Mouse (Mus musculus): ENCODE results near the gene Rd3. TPM values are rescaled to one million over a fixed set of nuclear protein-coding genes. Genes with fewer than 3 reads are reported as not detected.

The Rd3 gene
- polyA plus RNA-seq, 1 experiment from 2014 or later: 0.60 TPM

DNA sequence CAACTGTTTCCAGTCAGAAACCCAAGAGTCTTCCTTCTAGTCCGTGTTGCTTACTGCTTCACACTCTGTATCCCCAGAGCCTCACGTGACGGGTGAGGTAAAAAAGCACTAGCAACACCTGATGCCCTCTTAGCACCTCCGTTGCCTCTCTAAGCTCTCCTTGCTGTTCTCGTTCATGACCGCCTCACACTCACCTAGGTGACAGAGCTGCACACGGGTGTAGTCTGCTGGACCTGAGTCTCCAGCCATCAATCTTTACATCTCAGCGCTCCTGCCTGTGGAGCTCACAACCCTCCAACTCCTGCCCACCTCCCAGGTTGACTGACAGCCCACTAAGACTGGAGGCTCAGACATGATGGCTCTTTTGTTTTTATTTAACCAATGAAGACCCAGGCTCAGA lies 29.4 kb upstream of the Rd3 start:
- no peak overlapping the region for H3K4me3 ChIP-seq
- H3K4me2 ChIP-seq (replicated peaks): no peak overlapping the region
- no peaks in the 10 kb centered on the region for H3K36me3 ChIP-seq
- WGBS: 79% methylated on average over 8 of the region's 8 CpGs
- H3K27me3 ChIP-seq: no peaks in the 10 kb centered on the region
- no peak overlapping the region for H3K27ac ChIP-seq
- no peak for ATAC-seq (ENCODE audit: low FRiP score, low read depth)
- no peak overlapping the region for H3K9ac ChIP-seq
- H3K4me1 ChIP-seq: no peaks in the 10 kb centered on the region
- H3K9me3 ChIP-seq: no peaks in the 10 kb centered on the region

DNA sequence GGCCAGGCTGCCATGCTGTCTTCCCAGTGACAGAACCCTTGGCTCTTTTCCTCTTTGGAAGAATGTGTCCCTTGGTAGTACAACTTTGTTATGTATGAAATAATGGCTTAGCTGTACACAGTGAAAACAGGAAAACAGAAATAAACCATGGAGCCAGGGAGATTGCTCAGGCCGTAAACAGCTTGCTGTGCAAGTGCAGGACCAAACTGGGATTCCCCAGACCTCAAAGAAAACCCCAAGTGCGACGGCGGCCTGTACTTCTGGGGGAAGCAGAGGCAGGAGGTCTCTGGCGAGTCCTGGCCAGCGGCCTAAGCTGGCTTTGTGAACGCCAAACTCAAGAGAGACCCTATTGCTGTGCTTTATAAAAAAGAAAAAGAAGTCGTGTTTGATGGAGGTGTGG lies 28.6 kb upstream of the Rd3 start:
- no peak overlapping the region for H3K9ac ChIP-seq
- no peak for ATAC-seq (ENCODE audit: low FRiP score, low read depth)
- 68% methylated on average over 8 of the region's 8 CpGs for whole genome bisulfite sequencing
- H3K4me3 ChIP-seq: no peak overlapping the region
- H3K4me1 ChIP-seq: no peaks in the 10 kb centered on the region
- no peaks in the 10 kb centered on the region for H3K9me3 ChIP-seq
- H3K36me3 ChIP-seq: no peaks in the 10 kb centered on the region
- H3K4me2 ChIP-seq (replicated peaks): no peak overlapping the region
- no peaks in the 10 kb centered on the region for H3K27me3 ChIP-seq
- H3K27ac ChIP-seq: no peak overlapping the region

DNA sequence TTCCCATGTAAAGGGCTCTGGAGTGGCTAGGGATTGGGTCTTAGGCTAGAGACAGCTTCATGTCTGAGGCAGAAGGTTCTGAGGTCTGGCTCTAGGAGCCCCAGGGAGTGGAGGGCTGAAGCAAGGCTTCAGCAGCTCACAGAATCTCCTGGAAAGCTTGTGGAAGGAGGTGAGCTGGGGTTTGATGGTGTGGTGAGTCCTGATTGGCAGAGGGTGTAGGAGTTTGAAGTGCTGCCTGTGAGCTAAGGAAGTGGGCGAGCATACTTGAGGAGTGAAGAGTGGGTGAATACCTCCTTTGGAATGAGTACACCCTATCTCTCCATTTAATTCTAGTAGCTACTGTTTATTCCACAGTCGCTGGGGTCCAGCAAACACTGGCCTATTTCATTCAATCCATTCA lies 26.6 kb upstream of the Rd3 start:
- H3K9ac ChIP-seq: no peak overlapping the region
- H3K27ac ChIP-seq: no peak overlapping the region
- 56% methylated on average over 2 of the region's 2 CpGs for WGBS
- ATAC-seq (ENCODE audit: low FRiP score, low read depth): no peak
- H3K36me3 ChIP-seq: no peaks in the 10 kb centered on the region
- H3K4me2 ChIP-seq (replicated peaks): no peak overlapping the region
- H3K4me1 ChIP-seq: no peaks in the 10 kb centered on the region
- H3K4me3 ChIP-seq: no peak overlapping the region
- H3K27me3 ChIP-seq: no peaks in the 10 kb centered on the region
- H3K9me3 ChIP-seq: no peaks in the 10 kb centered on the region

DNA sequence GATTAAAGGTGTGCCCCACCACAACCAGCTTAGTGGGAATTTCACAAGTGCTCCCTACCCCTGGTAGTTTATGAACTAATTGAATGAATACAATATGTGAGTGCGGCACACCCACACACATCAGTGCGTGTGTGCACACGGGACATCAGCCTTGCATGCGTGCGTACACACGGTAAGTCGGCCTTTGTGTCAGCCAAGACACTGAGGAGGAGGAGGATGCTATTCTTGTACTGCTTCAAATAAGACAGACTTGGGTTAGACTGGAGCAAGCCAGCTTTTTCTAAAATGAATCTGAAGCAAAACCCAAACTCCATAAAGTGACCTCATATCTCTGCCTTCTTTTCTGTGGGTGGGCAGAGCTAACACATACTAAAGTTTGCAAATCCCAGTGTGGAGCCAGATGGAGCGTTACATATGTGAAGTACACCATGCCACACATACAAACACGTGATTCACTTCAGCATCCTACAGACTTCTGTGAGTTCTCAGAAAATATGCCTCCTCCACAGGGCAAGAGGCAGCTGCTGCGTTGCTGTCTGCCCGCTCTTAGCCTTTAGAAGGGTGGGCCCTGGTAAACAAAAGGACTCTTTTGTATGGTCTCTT lies 24.3 kb upstream of the Rd3 start:
- Histone ChIP-seq H3K9ac (no peak overlapping the region), H3K27me3 (no peaks in the 10 kb centered on the region), H3K4me1 (no peaks in the 10 kb centered on the region), H3K4me2 (replicated peaks) (no peak overlapping the region), H3K27ac (no peak overlapping the region), H3K36me3 (no peaks in the 10 kb centered on the region), H3K9me3 (no peaks in the 10 kb centered on the region), H3K4me3 (no peak overlapping the region)
- 91% methylated on average over 11 of the region's 11 CpGs for WGBS
- ATAC-seq (ENCODE audit: low FRiP score, low read depth): no peak

DNA sequence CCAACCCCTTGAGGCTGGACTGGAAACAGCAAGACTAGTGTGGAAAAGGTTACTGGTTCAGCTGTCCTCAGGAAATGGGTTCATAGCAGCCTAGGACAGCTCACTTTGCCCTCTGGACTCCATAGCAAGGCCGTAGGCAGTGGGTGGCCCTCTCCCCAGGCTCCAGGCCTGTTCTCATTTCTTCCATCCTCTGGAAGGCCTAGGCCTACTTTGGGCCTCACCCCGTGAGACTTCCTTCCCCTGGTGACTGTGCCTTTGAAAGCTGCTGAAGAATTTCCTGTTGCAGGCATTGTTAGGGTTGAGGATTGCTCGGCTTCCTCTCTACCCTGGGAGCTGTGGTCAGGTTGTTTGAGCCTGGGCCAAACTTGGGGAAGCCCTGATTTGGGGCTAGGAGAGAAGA lies 22.1 kb upstream of the Rd3 start:
- Histone ChIP-seq H3K4me1 (no peaks in the 10 kb centered on the region), H3K9ac (no peak overlapping the region), H3K9me3 (no peaks in the 10 kb centered on the region), H3K4me3 (no peak overlapping the region), H3K4me2 (replicated peaks) (no peak overlapping the region), H3K27me3 (no peaks in the 10 kb centered on the region), H3K27ac (no peak overlapping the region), H3K36me3 (no peaks in the 10 kb centered on the region)
- WGBS: 52% methylated on average over 3 of the region's 3 CpGs
- no peak for ATAC-seq (ENCODE audit: low FRiP score, low read depth)

DNA sequence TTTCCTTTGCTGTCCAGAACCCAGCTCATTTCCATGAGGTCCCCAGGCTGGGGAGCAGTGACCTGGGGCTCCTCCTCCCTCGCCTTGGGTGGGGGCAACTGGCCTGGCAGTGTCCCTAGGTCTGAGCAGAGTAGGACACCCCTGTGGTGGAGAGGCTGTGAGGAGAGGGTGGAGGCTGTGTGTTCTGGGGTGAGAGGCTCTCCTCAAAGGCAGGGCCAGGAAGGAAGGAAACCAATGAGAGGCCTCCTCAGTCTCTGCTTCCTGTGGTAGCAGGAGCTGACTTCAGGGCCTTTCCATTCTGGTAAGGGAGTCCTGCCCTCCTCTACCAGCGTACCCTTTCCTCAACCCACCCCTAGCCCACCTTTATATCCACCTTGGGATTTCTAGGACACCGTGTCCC lies 20.9 kb upstream of the Rd3 start:
- no peaks in the 10 kb centered on the region for H3K27me3 ChIP-seq
- H3K4me2 ChIP-seq (replicated peaks): no peak overlapping the region
- H3K9me3 ChIP-seq: no peaks in the 10 kb centered on the region
- H3K27ac ChIP-seq: no peak overlapping the region
- H3K4me3 ChIP-seq: no peak overlapping the region
- H3K9ac ChIP-seq: no peak overlapping the region
- 75% methylated on average over 3 of the region's 3 CpGs for WGBS
- no peaks in the 10 kb centered on the region for H3K36me3 ChIP-seq
- ATAC-seq (ENCODE audit: low FRiP score, low read depth): no peak
- no peaks in the 10 kb centered on the region for H3K4me1 ChIP-seq

DNA sequence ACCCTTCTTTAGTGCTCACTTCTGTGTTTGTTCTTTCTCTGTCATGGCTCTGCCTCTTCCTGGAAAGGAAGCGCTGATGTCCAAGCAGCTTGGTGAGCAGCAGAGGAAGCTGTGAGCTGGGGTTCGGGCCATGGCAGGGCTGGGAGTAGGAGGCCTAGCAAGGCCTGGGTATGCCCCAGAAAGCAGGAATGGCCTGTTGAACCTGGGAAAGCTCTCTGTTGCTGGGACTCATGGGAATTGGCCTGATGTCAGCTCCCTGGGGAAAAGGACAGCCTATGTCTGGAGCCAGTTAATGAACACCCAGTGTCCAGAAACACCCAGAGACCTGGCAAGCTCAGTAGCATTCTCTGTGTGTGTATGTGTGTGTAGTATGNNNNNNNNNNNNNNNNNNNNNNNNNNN lies 20.3 kb upstream of the Rd3 start:
- H3K4me3 ChIP-seq: no peak overlapping the region
- H3K4me2 ChIP-seq (replicated peaks): no peak overlapping the region
- no peak for ATAC-seq (ENCODE audit: low FRiP score, low read depth)
- no peak overlapping the region for H3K9ac ChIP-seq
- no peaks in the 10 kb centered on the region for H3K4me1 ChIP-seq
- no peaks in the 10 kb centered on the region for H3K36me3 ChIP-seq
- WGBS: 89% methylated on average over 2 of the region's 2 CpGs
- H3K9me3 ChIP-seq: no peaks in the 10 kb centered on the region
- H3K27me3 ChIP-seq: no peaks in the 10 kb centered on the region
- H3K27ac ChIP-seq: no peak overlapping the region

DNA sequence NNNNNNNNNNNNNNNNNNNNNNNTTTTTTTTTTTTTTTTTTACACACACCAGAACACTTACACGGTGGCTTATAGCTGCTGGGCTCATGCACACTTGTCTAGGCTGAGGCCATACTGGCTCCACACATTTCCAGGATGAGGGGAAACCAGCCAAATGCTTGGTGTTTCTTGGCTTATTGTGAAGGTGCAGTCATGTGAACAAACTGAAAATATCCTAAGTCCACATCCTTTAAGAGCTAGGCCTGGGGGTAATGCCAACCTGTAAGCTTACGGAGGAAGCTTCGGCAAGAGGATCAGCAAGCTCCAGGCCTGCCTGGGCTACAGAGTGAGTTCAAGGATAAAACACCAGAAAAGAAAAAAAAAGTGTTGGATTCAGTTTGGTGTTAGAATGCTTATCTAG lies 19.8 kb upstream of the Rd3 start:
- no peak overlapping the region for H3K27ac ChIP-seq
- 89% methylated on average over 3 of the region's 3 CpGs for WGBS

DNA sequence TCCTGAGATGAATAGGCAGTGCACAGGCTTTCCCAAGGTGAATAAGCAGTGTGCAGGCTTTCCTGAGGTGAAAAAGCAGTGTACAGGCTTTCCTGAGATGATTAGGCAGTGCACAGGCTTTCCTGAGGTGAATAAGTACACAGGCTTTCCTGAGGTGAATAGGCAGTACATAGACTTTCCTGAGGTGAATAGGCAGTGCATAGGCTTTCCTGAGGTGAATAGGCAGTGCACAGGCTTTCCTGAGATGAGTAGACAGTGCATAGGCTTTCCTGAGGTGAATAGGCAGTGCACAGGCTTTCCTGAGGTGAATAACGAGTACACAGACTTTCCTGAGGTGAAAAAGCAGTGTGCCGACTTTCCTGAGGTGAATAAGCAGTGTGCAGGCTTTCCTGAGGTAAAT lies 16.2 kb upstream of the Rd3 start:
- no peaks in the 10 kb centered on the region for H3K36me3 ChIP-seq

More for the DNA sequence above, 19.8 kb upstream of the Rd3 start:
- no peak overlapping the region for H3K9ac ChIP-seq
- H3K36me3 ChIP-seq: no peaks in the 10 kb centered on the region
- no peaks in the 10 kb centered on the region for H3K4me1 ChIP-seq
- H3K4me2 ChIP-seq (replicated peaks): no peak overlapping the region
- ATAC-seq (ENCODE audit: low FRiP score, low read depth): no peak
- no peaks in the 10 kb centered on the region for H3K9me3 ChIP-seq
- H3K27me3 ChIP-seq: no peaks in the 10 kb centered on the region
- H3K4me3 ChIP-seq: no peak overlapping the region

DNA sequence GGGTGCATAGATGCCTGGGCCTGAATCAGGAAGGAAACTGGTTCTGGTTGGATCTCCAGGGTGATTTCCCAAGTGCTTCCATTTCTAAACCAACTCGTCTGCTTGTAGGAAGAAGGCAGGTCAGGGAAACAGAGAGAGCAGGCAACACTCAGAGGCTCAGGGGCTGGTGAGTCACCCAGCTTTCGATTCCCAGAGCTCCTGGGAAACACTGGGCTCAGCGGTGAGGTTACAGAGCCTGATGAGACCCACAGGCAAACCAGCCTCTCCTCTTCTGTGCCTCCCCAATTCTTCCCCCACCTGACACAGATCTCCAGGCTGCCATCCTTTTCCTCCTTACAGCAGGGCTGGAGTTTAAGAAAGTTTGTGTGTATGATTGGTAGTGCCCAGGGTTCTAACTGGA lies 13.8 kb upstream of the Rd3 start:
- WGBS: 80% methylated on average over 3 of the region's 3 CpGs
- no peaks in the 10 kb centered on the region for H3K36me3 ChIP-seq

More for the DNA sequence above, 16.2 kb upstream of the Rd3 start:
- Histone ChIP-seq H3K9ac (no peak overlapping the region), H3K4me1 (0 out of 2 replicates have a peak, but pooled peaks cover 6% of the 10 kb centered on the region), H3K27me3 (no peaks in the 10 kb centered on the region), H3K4me3 (no peak overlapping the region), H3K9me3 (no peaks in the 10 kb centered on the region), H3K27ac (no peak overlapping the region), H3K4me2 (replicated peaks) (no peak overlapping the region)
- 51% methylated on average over 2 of the region's 2 CpGs for WGBS
- ATAC-seq (ENCODE audit: low FRiP score, low read depth): no peak

DNA sequence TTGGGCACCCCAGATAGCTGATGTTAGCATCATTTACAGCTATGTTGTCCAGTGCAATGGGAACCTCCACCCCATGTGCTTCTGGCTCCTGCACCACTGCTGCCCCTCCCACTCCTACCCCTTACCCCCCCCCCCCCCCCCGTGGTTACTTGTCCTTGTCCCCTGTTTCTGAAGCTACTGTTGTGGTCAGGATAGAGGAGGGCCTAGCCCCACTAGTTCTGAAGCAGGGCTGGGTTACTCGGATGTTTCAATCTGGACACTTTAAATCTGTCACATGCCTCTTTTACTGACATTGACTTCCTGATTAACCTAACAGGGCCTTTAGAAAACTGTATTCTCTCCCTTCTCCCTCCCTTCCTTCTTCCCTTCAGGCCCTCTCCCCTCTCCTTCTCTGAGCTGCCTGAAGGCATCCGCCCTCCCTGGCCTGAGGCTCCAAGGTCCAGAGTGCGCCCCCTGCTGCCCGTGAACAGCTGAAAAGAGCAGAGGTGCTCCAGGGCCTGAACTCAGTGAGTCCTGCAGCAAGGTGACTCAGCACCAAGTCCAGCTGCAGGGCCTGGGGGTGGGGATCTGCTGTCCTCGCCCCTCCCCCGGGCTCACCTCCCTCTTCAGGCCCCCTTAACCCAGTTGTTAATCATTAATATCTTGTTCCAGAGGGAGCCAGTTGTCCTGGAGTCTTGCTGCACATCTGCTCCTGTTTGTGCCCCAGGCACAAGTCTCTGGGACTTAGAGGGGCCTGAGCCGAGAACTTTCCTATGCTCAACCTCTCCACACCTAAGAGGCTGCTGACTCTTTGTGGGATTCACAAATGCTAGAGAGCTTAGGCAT lies 13.0 kb upstream of the Rd3 start:
- Histone ChIP-seq H3K27me3 (no peaks in the 10 kb centered on the region), H3K4me3 (no peak overlapping the region), H3K4me2 (replicated peaks) (no peak overlapping the region), H3K9ac (peak overlapping the region; percentile 20; the same call in 1 of the 2 replicates), H3K36me3 (no peaks in the 10 kb centered on the region), H3K9me3 (no peaks in the 10 kb centered on the region), H3K27ac (no peak overlapping the region; the same call in 1 of the 2 replicates), H3K4me1 (0 out of 2 replicates have a peak, but pooled peaks cover 6% of the 10 kb centered on the region)
- WGBS: 26% methylated on average over 7 of the region's 8 CpGs
- peak; percentile 64 for ATAC-seq (ENCODE audit: low FRiP score, low read depth)

More for the DNA sequence above, 13.8 kb upstream of the Rd3 start:
- no peaks in the 10 kb centered on the region for H3K9me3 ChIP-seq
- no peak overlapping the region for H3K9ac ChIP-seq
- H3K27me3 ChIP-seq: no peaks in the 10 kb centered on the region
- H3K27ac ChIP-seq: no peak overlapping the region
- H3K4me1 ChIP-seq: 0 out of 2 replicates have a peak, but pooled peaks cover 6% of the 10 kb centered on the region
- no peak overlapping the region for H3K4me2 ChIP-seq (replicated peaks)
- no peak overlapping the region for H3K4me3 ChIP-seq
- no peak for ATAC-seq (ENCODE audit: low FRiP score, low read depth)

DNA sequence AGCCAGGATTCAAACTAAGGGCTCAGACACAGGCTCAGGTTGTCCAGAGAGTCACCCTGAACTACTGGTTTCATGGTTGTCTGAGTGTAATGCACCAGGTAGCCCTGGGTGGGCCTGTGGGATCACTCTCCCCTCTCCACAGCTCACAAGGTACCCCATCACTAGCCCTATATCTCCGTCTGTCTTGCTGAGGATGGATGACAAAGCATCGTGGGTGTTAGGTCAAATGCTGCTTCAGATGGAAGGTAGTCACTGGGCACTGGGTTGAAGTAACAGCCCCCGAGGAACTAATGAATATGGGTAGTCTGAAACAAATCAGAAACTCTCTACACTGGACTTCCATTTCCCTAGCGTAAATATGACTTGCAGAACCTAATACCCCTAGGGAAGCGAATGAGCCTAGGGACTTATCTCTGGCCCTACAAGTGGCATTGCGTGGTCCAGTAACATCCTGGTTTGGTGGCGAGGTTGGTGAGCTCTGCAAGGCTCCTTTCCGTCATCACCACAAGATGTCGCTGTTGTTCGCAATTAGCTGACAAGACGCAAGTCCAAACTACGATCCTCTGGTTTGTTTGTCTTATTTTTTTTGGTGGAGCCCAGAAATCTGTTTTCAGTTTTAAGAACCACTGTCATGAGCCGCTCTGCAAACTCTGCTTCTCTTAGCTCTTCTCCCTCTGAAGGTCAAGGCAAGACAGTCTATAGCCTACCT lies 12.2 kb upstream of the Rd3 start:
- 16% methylated on average over 13 of the region's 13 CpGs for WGBS
- Histone ChIP-seq H3K9me3 (no peaks in the 10 kb centered on the region), H3K36me3 (no peaks in the 10 kb centered on the region), H3K4me2 (replicated peaks) (peak overlapping the region; percentile 39; the same call in 1 of the 2 replicates), H3K27ac (no peak overlapping the region; the same call in 1 of the 2 replicates), H3K4me3 (no peak overlapping the region), H3K9ac (peak overlapping the region; percentile 20; the same call in 1 of the 2 replicates), H3K4me1 (0 out of 2 replicates have a peak, but pooled peaks cover 6% of the 10 kb centered on the region), H3K27me3 (no peaks in the 10 kb centered on the region)
- ATAC-seq (ENCODE audit: low FRiP score, low read depth): peak; percentile 69; the same call in 1 of the 2 replicates

Measured in limb, embryonic 13.5 days (tissue).